Mouse (Mus musculus): ENCODE measurements around the gene Dyrk1a.
"Not testable (repeated sequence)": the region's sequence is repeated elsewhere in the genome, so short reads cannot be mapped to it uniquely, and the experiment has no call there.

The Dyrk1a gene

DNA sequence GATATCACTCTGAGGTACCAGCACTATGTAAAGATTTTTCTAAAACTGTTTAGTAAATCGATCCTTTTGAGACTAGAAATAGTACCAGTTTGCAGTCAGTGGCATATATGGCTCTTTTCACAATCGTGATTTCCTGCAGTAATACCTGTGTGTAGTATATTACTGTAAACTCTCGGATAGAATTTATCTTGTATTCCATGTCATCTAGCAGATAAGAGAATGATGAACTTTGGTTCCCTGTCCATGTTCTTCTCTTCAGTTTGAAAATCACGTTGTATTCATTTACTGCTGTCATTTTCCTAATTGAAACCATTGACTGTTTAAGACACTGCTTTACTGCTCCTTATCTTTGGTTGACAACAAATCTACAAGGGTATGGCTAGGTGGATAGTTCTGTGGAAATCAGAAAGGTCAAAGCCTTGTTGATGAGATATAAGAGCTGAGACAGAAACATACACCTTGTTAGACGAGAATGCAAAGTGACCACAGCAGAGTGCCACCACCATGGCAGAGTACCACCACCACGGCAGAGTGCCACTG, 62.7 kb downstream of the Dyrk1a start:
- DNase-seq (ENCODE audit: low spot score in 2 of 2): no peak

DNA sequence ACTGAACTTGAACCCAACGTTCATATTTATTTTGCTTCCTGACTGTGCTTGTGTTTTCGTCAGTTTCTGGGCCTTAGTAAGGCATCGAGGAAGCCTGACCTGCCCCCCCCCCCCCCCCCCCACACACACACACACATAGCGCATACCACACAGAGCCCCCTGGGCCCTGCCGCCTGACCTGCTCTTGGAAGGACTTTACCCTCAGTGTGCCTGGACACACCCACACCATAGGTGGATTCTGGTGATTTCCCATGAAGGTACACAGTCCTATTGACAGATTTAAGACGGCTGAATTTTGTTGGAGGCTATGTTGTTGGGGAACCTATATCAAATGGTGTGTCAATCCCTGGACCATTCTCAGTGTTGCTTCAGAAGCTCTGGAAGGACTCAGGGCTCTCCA, 63.2 kb downstream of the Dyrk1a start:
- no peak for DNase-seq (ENCODE audit: low spot score in 2 of 2)

GRCm38 (mm10) chr16:94637423-94637822, 67.6 kb downstream of the Dyrk1a start:
- DNase-seq (ENCODE audit: low spot score in 2 of 2): no peak

DNA sequence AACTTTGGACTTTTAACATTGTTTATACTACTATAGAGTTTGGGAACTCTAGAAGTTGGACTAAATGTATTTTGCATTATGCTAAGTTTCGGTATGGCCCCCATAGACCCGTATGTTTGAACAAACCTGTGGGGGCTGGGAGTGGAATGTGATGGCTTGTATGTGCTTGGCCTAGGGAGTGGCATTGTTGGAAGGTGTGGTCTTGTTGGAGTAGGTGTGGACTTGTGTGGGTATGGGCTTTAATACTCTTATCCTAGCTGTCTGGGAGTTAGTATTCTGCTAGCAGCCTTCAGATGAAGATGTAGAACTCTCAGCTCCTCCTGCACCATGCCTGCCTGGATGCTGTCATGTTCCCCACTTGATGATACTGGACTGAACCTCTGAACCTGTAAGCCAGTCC, 72.0 kb downstream of the Dyrk1a start:
- DNase-seq (ENCODE audit: low spot score in 2 of 2): no peak

- no peak for DNase-seq (ENCODE audit: low spot score in 2 of 2)
Observed at GRCm38 (mm10) chr16:94647153-94647552, 77.3 kb downstream of the Dyrk1a start.

DNA sequence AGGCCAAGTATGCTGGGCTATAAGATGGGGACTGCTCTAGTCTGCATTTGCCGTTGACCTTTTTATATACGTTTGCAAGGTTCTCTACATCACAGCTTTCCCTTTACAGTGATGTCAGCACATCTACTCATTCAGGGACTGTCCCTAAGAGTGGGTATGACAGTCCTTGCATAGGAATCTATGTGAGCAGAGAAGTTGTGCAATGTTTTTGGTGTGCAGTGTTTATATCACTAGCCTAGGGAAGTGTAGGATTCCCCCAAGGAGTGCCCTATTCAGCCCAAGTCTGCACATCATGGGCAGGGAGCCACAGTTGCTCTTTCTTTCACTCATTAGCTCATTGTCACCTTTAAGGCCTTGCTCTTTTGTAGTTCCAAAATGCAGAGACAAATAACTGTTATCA, 78.1 kb downstream of the Dyrk1a start:
- DNase-seq (ENCODE audit: low spot score in 2 of 2): no peak

- no peak for DNase-seq (ENCODE audit: low spot score in 2 of 2)
Observed at GRCm38 (mm10) chr16:94649861-94650260, 80.1 kb downstream of the Dyrk1a start.

GRCm38 (mm10) chr16:94652091-94652713, 82.4 kb downstream of the Dyrk1a start:
- no peak for DNase-seq (ENCODE audit: low spot score in 2 of 2)

GRCm38 (mm10) chr16:94655083-94655482, 85.3 kb downstream of the Dyrk1a start:
- DNase-seq (ENCODE audit: low spot score in 2 of 2): no peak

DNA sequence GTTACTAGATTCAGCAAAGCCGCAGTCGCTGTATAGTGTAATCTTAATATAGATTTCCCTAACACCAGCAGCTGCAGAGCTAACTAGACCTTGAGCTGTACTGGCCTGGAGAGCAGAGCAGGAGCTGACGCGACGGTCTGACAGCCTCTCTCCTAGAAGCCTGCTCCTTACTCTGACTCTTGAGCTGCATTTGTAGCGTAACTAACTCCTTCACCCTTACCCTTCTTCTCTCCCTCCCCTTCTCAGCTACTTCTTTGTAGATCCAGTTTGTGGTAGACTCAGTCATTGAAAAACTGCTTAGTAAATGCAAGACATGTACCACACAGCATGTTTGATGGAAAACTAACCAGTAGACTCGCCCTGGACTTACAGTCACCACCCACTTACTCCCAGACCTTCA, 87.1 kb downstream of the Dyrk1a start:
- no peak for DNase-seq (ENCODE audit: low spot score in 2 of 2)

DNA sequence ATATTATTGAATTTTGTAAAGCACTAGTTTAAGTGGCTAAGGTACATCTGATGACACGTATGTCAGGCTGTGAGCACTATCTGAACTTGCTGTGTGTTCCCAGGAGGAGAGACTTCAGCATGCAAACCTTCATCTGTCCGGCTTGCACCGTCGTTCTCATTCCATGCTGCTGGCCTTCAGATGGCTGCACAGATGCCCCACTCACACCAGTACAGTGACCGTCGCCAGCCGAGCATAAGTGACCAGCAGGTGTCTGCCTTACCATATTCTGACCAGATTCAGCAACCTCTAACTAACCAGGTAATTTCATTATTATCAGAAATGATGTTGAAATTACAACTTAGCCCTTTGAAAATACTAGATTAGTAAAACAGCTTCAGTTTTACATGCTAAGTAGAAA, 89.6 kb downstream of the Dyrk1a start:
- no peak for DNase-seq (ENCODE audit: low spot score in 2 of 2)

- DNase-seq (ENCODE audit: low spot score in 2 of 2): no peak
Observed at GRCm38 (mm10) chr16:94660221-94660620, 90.4 kb downstream of the Dyrk1a start.

DNA sequence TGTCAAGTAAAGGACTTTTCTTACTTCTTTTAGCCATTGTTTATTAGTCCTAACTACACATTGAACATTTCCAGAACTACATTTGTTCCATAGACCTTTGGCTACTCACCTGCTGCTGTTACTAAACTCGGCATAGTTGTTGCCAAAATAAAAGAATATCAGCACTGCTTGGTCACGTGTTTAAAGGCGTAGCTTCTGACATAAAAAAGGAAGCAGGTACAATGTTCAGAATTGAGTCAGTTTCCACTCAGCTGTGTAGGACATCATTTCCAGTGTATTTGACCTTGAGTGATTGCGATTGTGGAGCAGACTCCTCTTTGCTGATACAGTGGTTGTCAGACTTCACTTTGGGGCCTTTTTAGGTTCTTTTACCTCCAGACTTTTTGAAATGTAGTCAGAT, 97.7 kb downstream of the Dyrk1a start:
- DNase-seq (ENCODE audit: low spot score in 2 of 2): no peak

DNA sequence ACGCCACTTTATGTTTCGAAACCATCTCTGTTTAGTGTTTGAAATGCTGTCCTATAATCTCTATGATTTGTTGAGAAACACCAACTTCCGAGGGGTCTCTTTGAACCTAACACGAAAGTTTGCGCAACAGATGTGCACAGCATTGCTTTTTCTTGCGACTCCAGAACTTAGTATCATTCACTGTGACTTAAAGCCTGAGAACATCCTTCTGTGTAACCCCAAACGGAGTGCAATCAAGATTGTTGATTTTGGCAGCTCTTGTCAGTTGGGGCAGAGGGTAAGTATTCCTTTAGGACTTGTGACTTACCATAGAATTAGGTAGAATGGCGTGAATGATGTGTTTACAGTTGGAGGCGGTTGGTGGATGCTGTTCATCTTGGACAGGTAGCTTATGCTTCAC, 101.5 kb downstream of the Dyrk1a start:
- DNase-seq (ENCODE audit: low spot score in 2 of 2): no peak

- no peak for DNase-seq (ENCODE audit: low spot score in 2 of 2)
Observed at GRCm38 (mm10) chr16:94680924-94681323, 111.1 kb downstream of the Dyrk1a start.

DNA sequence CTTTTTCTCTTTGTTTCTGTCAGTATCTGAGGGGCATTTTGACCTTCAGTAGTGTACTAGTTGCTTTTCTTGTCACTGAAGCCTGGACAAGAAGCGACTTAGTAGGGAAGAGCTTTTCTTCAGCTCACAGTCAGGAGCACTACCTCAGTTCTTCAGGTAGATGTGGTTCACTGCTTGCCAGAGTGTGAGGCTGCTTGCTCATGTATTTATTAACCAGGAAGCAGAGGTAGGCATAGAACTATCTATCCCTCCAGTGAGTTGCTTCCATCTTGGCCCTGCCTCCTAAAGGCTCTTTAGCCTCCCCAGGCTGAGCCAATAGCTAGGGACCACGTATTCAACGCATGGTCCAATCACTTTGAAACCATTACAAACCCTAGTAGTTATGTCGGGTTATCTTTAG, 112.0 kb downstream of the Dyrk1a start:
- DNase-seq (ENCODE audit: low spot score in 2 of 2): no peak

DNA sequence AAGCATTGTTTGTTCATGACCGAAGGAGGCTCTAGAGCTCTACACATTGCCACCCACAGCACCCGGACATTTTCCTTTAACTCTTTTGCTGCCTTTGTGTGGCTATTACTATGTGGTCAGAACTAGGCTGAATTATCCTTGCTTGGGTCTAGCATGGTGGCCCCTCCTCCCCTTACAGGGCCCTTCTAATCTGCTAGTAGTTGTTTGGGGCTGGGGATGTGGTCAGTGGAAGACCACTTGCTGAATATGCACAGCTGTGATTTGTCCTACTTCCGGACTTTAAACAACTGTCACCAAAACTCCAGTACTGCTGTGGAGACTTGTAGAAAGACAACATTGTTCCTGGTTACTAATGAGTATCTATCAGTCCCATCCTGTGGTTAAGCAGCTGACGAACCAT, 114.2 kb downstream of the Dyrk1a start:
- no peak for DNase-seq (ENCODE audit: low spot score in 2 of 2)

DNA sequence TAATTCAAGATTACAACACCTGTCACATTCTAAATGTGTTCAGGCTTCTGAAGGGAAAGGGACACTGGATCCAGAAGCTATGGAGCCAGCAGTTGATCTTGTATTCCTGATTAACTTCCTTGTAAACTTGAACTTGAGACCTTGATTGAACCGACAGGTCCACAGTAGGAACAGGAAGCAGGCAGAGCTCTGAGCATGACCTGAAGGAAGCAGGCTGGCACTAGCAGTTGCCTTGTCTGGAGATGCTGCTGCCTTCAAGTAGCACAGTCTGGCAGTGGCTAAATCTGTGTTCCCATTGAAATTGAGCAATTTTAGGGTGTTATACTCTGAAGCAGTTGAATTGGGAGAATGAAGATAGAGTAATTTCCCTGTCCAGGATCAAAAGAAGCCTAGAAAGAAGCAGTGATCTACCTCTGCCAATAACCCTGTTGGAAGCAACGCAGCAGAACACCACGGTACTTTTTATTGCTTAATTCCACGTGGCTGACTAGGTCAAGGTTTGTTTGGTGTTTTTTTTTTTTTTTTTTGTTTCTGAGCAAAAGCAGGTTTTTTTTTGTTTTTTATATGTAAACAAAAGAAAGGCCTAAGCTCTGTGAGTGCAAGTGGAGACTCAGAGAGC, 124.0 kb downstream of the Dyrk1a start:
- DNase-seq (ENCODE audit: low spot score in 2 of 2): no peak

DNA sequence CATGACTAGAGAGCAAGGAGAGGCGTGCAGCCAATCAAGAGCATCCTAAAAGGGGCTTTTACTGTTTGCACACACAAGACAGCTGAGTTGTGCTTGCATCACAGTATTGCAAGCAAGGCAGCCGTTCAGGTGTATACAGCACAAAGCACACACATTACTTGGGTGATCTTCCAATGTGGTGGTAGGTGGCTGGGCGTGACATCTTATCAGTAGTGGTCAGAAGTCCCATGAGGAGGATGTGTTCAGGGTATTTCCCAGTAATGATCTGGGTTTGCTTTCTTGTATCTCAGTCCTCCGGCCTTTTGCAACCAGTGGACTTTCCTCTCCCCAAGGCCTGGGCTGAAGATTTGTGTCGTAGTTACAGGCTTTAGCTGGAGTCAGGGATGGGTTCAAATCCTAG, 127.7 kb downstream of the Dyrk1a start:
- DNase-seq (ENCODE audit: low spot score in 2 of 2): no peak

- DNase-seq (ENCODE audit: low spot score in 2 of 2): not testable (repeated sequence)
Observed at GRCm38 (mm10) chr16:94698234-94698633, 128.4 kb downstream of the Dyrk1a start.

DNA sequence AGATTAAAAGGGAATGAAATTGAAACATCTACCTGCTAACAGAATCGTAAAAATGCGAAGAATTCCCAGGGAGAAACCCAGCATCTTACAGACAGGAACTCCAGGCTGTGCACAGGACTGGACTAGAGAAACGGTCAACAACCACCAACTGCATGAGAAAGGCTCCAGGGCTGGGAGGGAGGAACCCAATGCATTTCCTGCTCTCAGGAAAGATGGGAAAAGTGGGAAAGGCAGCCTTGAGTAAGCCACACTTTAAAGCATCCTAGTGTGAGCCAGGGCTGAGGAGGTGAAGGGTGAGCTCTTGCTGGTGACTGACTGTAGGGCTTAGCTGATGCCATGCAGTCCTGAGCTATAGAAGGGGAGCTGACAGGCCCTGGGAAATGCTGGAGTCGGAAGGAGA, 131.3 kb downstream of the Dyrk1a start:
- DNase-seq (ENCODE audit: low spot score in 2 of 2): no peak

- no peak for DNase-seq (ENCODE audit: low spot score in 2 of 2)
Observed at GRCm38 (mm10) chr16:94701971-94702370, 132.2 kb downstream of the Dyrk1a start.

GRCm38 (mm10) chr16:94713480-94714094, 143.8 kb downstream of the Dyrk1a start:
- DNase-seq (ENCODE audit: low spot score in 2 of 2): peak; percentile 55 to 64

All from heart, adult 9 months (tissue).